Mouse (Mus musculus) Muller cell, postnatal 12 days (primary cell): Measurements from ENCODE around the gene Klhl29.

ENCODE experiments used
- DNase-seq: peaks from one replicate; pipeline ENCODE4 v3.0.0-alpha.2; 2015; ENCODE audit errors: inconsistent ontology term

Gene Klhl29

GRCm38 (mm10) chr12:5029035-5029434, 346.4 kb downstream of the Klhl29 start:
- DNase-seq: no peak
